Mouse (Mus musculus) kidney, embryonic 14.5 days (tissue): Measurements from ENCODE around the gene Atxn1. TPM values are rescaled to one million over a fixed set of nuclear protein-coding genes. Genes with fewer than 3 reads are reported as not detected.

ENCODE experiments used
- ATAC-seq: fragments of 200-750 bp; cut with Nextera tagmentation; 2 replicates; pipeline ENCODE4 v1.8.0; 2017; ENCODE audit warnings: moderate number of reproducible peaks, mild to moderate bottlenecking, moderate TSS enrichment, moderate library complexity; ENCODE audit not compliant: low FRiP score, low TSS enrichment
- H3K27ac ChIP-seq: fragments of 300-500 bp; sonication (generic); 2 replicates; pipeline ENCODE4 v1.5.1; 2014; ENCODE audit warnings: low read depth, mild to moderate bottlenecking, low read length, moderate library complexity, mixed read lengths
- H3K27me3 ChIP-seq: fragments of 300-500 bp; sonication (generic); 2 replicates; pipeline ENCODE4 v1.6.1; 2014; ENCODE audit warnings: mild to moderate bottlenecking, low read length; ENCODE audit not compliant: control insufficient read depth, insufficient read depth
- H3K36me3 ChIP-seq: fragments of 300-500 bp; sonication (generic); 2 replicates; pipeline ENCODE4 v1.6.1; 2014; ENCODE audit warnings: low read length, mixed read lengths; ENCODE audit not compliant: control insufficient read depth, insufficient read depth
- H3K4me1 ChIP-seq: fragments of 300-500 bp; sonication (generic); 2 replicates; pipeline ENCODE4 v1.6.1; 2014; ENCODE audit warnings: low read length, mixed read lengths; ENCODE audit not compliant: control insufficient read depth, insufficient read depth
- H3K4me2 ChIP-seq: fragments of 300-500 bp; sonication (generic); replicated peaks from 2 replicates; pipeline ENCODE4 v1.6.1; 2014; ENCODE audit warnings: low read depth, mild to moderate bottlenecking, low read length
- H3K4me3 ChIP-seq: fragments of 300-500 bp; sonication (generic); 2 replicates; pipeline ENCODE4 v1.5.1; 2014; ENCODE audit warnings: mild to moderate bottlenecking, low read length
- H3K9ac ChIP-seq: fragments of 300-500 bp; sonication (generic); 2 replicates; pipeline ENCODE4 v1.6.1; 2014; ENCODE audit warnings: low read depth, mild to moderate bottlenecking, low read length, moderate library complexity
- H3K9me3 ChIP-seq: fragments of 300-500 bp; sonication (generic); 2 replicates; pipeline ENCODE4 v1.6.1; 2016; ENCODE audit warnings: low read length; ENCODE audit not compliant: control insufficient read depth
- WGBS: fragments of 180-500 bp; shearing (Covaris S2); extraction: QIAGEN DNeasy Blood & Tissue Kit; methylation state at CpG from one replicate; pipeline ENCODE4 v1.1.7; 2014; 5-methylcytosine and 5-hydroxymethylcytosine counted together
- polyA plus RNA-seq: library from polyadenylated mRNA; unstranded; fragments of >200 nt; fragmentation: Nextera tagmentation; extraction: Ambion mirVana; gene quantifications from 2 replicates; pipeline ENCODE4 v1.2.1, GENCODE M21; 2014

Atxn1 gene
- polyA plus RNA-seq, 1 experiment from 2014 or later, result 4.0 TPM

DNA sequence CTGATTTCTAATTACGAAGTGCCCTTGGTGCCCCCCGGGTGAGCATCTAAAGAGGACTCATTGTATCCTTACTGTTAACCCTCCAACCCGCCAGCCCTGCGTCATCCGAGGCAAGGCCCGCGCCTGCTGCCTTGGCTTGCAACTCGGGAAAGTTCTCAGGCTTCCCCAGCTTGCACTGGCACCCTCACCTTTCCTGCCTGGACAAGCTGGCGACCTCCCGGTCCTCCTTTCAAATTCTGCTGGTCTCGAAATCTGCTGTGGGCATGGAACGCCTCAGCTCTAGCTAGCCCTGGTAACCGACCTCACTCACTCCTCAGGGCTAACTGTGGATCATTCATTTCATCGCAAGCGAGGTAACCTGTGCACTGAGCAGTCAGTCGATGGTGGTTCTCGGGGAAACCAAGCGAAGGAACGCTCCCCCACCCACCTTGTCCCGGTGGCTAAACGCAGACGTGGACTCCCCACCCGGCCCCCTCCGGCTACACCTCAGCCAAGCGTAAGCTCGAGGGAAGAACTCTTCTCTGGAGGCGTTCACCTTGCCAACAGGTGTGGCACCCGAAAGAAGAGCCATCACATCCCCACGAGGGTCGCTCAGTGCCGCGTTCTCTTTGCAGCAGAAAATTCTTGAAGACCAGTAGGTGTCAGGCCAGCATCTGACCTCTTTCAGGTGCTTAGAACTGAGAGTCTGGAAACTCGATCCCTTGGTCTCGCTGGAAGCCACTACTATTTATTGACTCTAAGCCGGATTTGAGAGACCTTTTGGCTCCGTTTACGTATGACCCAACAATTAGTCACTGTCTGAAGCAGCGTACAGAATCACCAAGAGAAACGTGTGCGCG is 1.0 kb upstream of the Atxn1 start:
- Histone ChIP-seq H3K4me1 (peaks cover 18% of the 10 kb centered on the region; the same call in 1 of the 2 replicates), H3K9me3 (no peaks in the 10 kb centered on the region), H3K36me3 (no peaks in the 10 kb centered on the region), H3K4me2 (peak overlapping the region; percentile 91), H3K9ac (peak overlapping the region; percentile 92), H3K4me3 (peak overlapping the region; percentile 87), H3K27ac (peak overlapping the region; percentile 86; the same call in 1 of the 2 replicates), H3K27me3 (no peaks in the 10 kb centered on the region)
- WGBS, result 1% methylated on average over 41 of the region's 41 CpGs
- peak; percentile 7 for ATAC-seq

DNA sequence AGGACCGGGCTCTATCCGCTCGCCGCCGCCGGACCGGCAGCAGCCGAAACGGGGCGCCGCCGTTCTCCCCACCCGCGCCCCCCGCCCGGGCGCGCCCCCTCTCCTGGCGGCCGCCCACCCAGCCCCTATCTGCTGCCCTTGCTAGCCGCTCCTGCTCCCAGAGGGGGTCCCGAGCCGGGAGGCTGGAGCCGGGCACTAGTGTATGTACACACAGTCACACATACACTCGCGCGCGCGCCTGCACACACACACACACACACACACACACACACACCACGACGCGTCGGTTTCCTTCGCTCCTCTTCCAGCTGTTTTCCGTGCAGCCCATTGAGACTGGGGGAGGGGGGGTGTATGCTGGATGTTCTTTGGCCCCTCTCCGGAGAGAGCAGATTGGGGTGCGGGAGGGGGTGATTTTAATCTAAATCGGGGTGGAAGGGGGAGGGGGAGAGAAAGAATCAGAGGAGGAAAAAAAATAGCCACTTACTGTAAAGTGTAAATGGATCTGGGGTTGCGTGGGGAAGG is 416 bp downstream of the Atxn1 start:
- Histone ChIP-seq H3K9me3 (no peaks in the 10 kb centered on the region), H3K4me3 (peak overlapping the region; percentile 87), H3K4me1 (peaks cover 23% of the 10 kb centered on the region; the same call in 1 of the 2 replicates), H3K27me3 (no peaks in the 10 kb centered on the region), H3K9ac (peak overlapping the region; percentile 92), H3K4me2 (peak overlapping the region; percentile 91), H3K36me3 (no peaks in the 10 kb centered on the region), H3K27ac (peak overlapping the region; percentile 86)
- ATAC-seq, result peak; percentile 39
- WGBS, result 0% methylated on average over 31 of the region's 39 CpGs

- Histone ChIP-seq H3K4me1 (peaks cover 23% of the 10 kb centered on the region; the same call in 1 of the 2 replicates), H3K27ac (peak overlapping the region; percentile 86), H3K4me2 (peak overlapping the region; percentile 91), H3K36me3 (no peaks in the 10 kb centered on the region), H3K9ac (peak overlapping the region; percentile 92), H3K4me3 (peak overlapping the region; percentile 87), H3K9me3 (no peaks in the 10 kb centered on the region), H3K27me3 (no peaks in the 10 kb centered on the region)
- peak; percentile 59 for ATAC-seq
- under 1% methylated on average over 52 of the region's 95 CpGs for WGBS
These were observed 1.1 kb downstream of the Atxn1 start for GRCm38 (mm10) chr13:45963497-45964330.

GRCm38 (mm10) chr13:45962776-45963175 is 2.0 kb downstream of the Atxn1 start:
- H3K27ac ChIP-seq, result no peak overlapping the region
- WGBS, result 7% methylated on average over 5 of the region's 5 CpGs
- ATAC-seq, result no peak

GRCm38 (mm10) chr13:45961871-45962630 is 2.8 kb downstream of the Atxn1 start:
- H3K4me3 ChIP-seq, result peak overlapping the region; percentile 87
- H3K9ac ChIP-seq, result no peak overlapping the region
- 21% methylated on average over 9 of the region's 9 CpGs for WGBS
- ATAC-seq, result no peak
- peak overlapping the region; percentile 91 for H3K4me2 ChIP-seq
- no peaks in the 10 kb centered on the region for H3K36me3 ChIP-seq
- no peaks in the 10 kb centered on the region for H3K27me3 ChIP-seq
- H3K27ac ChIP-seq, result no peak overlapping the region
- H3K9me3 ChIP-seq, result no peaks in the 10 kb centered on the region
- H3K4me1 ChIP-seq, result peaks cover 23% of the 10 kb centered on the region; the same call in 1 of the 2 replicates

More at GRCm38 (mm10) chr13:45962776-45963175, 2.0 kb downstream of the Atxn1 start:
- H3K4me2 ChIP-seq, result peak overlapping the region; percentile 91
- peak overlapping the region; percentile 92; the same call in 1 of the 2 replicates for H3K9ac ChIP-seq
- no peaks in the 10 kb centered on the region for H3K27me3 ChIP-seq
- H3K36me3 ChIP-seq, result no peaks in the 10 kb centered on the region
- peak overlapping the region; percentile 87 for H3K4me3 ChIP-seq
- H3K9me3 ChIP-seq, result no peaks in the 10 kb centered on the region
- peaks cover 23% of the 10 kb centered on the region; the same call in 1 of the 2 replicates for H3K4me1 ChIP-seq

DNA sequence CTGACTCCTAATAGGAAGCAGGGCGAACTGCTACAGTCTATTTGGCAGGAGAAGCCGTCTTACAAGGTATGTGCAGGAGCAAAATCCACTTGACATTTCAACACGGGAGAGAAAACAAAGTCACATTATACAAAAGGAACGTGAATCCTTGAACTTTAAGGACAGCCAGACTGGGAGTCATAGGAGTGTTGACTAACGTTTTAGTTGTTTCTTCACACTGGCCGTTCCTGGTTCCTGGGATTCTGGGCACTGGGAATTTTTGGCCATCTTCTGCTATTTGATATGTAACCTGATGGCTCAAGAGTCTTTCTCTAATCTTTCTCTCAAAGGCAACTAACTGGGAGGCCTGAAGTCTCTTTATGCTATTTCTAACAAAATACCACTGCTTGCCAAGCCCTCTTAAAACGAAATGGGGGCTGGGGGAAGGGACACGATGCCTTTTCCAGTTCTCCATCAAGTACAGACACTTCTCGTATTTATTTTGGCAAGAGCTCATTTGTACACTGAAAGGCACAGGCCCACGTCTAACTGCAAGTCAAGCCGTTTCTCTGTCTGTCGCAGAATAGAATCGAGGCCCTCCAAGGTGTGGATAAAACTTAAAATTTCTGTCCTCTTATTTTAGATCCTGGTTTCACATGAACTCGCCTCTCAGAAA is 4.4 kb downstream of the Atxn1 start:
- Histone ChIP-seq H3K4me2 (no peak overlapping the region), H3K4me1 (peaks cover 15% of the 10 kb centered on the region; the same call in 1 of the 2 replicates), H3K9ac (no peak overlapping the region)

DNA sequence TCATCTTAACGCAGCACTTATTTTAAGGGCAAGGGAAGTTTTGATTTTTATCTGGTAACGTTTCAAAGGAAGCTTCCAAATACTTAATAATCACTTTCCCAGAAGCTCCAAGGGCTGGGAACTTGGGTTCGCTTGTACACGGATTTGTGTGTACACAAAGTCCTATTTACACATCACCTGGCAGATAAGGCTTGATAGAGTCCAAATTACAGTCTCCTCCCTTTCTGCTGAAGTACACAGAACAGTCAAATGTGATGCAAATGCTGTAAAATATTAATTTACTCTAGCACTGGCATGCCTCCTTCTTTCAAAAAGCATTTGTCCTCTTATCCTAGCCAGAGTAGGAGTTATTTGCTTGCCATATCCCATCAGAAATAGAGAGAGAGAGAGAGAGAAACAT is 6.5 kb downstream of the Atxn1 start:
- ATAC-seq, result no peak
- H3K9ac ChIP-seq, result no peak overlapping the region
- H3K27me3 ChIP-seq, result no peaks in the 10 kb centered on the region
- no peaks in the 10 kb centered on the region for H3K9me3 ChIP-seq
- H3K4me2 ChIP-seq, result no peak overlapping the region
- H3K36me3 ChIP-seq, result no peaks in the 10 kb centered on the region
- H3K27ac ChIP-seq, result no peak overlapping the region
- peaks cover 15% of the 10 kb centered on the region; the same call in 1 of the 2 replicates for H3K4me1 ChIP-seq
- H3K4me3 ChIP-seq, result no peak overlapping the region
- 66% methylated on average over 4 of the region's 4 CpGs for WGBS

More for the DNA sequence above, 4.4 kb downstream of the Atxn1 start:
- WGBS, result 47% methylated on average over 14 of the region's 14 CpGs
- Histone ChIP-seq H3K4me3 (no peak overlapping the region), H3K27ac (no peak overlapping the region), H3K36me3 (no peaks in the 10 kb centered on the region), H3K9me3 (no peaks in the 10 kb centered on the region), H3K27me3 (no peaks in the 10 kb centered on the region)
- ATAC-seq, result no peak

DNA sequence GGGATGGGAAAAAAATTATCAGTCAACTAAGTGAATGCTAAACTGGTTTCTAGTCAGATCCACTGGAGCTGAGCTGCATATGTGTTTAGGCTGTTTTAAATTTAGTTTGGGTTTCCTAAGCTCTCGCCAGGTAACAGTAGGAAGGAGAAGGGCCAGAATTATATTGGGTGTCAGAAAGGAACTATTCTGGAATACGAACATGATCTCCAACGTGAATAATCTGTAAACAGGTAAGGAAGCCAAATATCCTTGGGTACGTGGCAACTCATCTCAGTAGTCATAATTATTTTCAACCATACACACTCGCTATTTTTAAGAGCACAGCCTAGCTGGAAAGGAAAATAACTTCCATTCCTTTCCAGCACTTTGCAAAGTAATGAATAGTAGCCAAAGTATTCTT is 7.2 kb downstream of the Atxn1 start:
- Histone ChIP-seq H3K4me3 (no peak overlapping the region), H3K36me3 (no peaks in the 10 kb centered on the region), H3K9ac (no peak overlapping the region), H3K9me3 (no peaks in the 10 kb centered on the region), H3K27ac (no peak overlapping the region), H3K4me2 (no peak overlapping the region), H3K27me3 (no peaks in the 10 kb centered on the region), H3K4me1 (peaks cover 15% of the 10 kb centered on the region; the same call in 1 of the 2 replicates)
- no peak for ATAC-seq
- 91% methylated on average over 5 of the region's 5 CpGs for WGBS
